Mouse (Mus musculus) embryonic facial prominence, embryonic 15.5 days (tissue): ENCODE results near the gene Snap91. TPM values are rescaled to one million over a fixed set of nuclear protein-coding genes. Genes with fewer than 3 reads are reported as not detected.

Experiments
- ATAC-seq: fragments of 200-750 bp; cut with Nextera tagmentation; 2 replicates; pipeline ENCODE4 v1.8.0; 2017; ENCODE audit warnings: low read depth, moderate TSS enrichment; ENCODE audit not compliant: insufficient number of reproducible peaks, low FRiP score, low TSS enrichment
- H3K27ac ChIP-seq: fragments of 300-500 bp; sonication (generic); replicated peaks from 2 replicates; pipeline ENCODE4 v1.5.1; 2015; ENCODE audit warnings: mild to moderate bottlenecking, inconsistent platforms
- H3K27me3 ChIP-seq: fragments of 300-500 bp; sonication (generic); 2 replicates; pipeline ENCODE4 v1.6.1; 2015; ENCODE audit warnings: inconsistent platforms
- H3K36me3 ChIP-seq: fragments of 300-500 bp; sonication (generic); 2 replicates; pipeline ENCODE4 v1.6.1; 2015; ENCODE audit warnings: mild to moderate bottlenecking, inconsistent platforms
- H3K4me1 ChIP-seq: fragments of 300-500 bp; sonication (generic); 2 replicates; pipeline ENCODE4 v1.6.1; 2015; ENCODE audit warnings: inconsistent platforms
- H3K4me2 ChIP-seq: fragments of 300-500 bp; sonication (generic); replicated peaks from 2 replicates; pipeline ENCODE4 v1.6.1; 2015; ENCODE audit warnings: mild to moderate bottlenecking, inconsistent platforms
- H3K4me3 ChIP-seq: fragments of 300-500 bp; sonication (generic); replicated peaks from 2 replicates; pipeline ENCODE4 v1.5.1; 2015; ENCODE audit warnings: mild to moderate bottlenecking, inconsistent platforms
- H3K9ac ChIP-seq: fragments of 300-500 bp; sonication (generic); 2 replicates; pipeline ENCODE4 v1.6.1; 2015; ENCODE audit warnings: inconsistent platforms
- H3K9me3 ChIP-seq: fragments of 300-500 bp; sonication (generic); replicated peaks from 2 replicates; pipeline ENCODE4 v1.6.1; 2016; ENCODE audit warnings: inconsistent platforms
- WGBS: fragments of 180-500 bp; shearing (Covaris S2); methylation state at CpG from one replicate; pipeline ENCODE4 v1.1.7; 2015; 5-methylcytosine and 5-hydroxymethylcytosine counted together
- polyA plus RNA-seq: library from polyadenylated mRNA; unstranded; fragments of >200 nt; fragmentation: Nextera tagmentation; extraction: Ambion mirVana; gene quantifications from 2 replicates; pipeline ENCODE4 v1.2.1, GENCODE M21; 2015

The Snap91 gene
- polyA plus RNA-seq, 1 experiment from 2014 or later: 10.1 TPM

DNA sequence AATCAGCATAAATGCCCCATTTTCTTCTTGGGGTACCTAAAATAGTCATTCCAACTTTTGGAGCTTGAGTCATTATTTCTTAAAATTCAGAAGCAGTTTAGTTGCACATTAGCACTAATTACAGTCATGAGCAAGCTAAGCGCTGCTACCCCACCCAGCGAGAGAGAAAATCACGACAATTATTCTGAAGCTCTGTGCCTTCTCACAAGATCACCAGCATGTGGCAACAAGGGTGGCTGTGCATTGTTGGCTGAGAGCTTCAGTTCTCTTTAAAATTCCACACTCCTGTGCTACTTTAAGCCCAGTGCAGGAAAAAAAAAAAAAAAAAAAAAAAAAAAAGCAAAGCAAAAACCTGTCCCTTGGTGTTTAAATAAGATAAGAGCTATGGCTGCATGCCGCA lies 22.4 kb downstream of the Snap91 start:
- WGBS: 89% methylated on average over 4 of the region's 4 CpGs

DNA sequence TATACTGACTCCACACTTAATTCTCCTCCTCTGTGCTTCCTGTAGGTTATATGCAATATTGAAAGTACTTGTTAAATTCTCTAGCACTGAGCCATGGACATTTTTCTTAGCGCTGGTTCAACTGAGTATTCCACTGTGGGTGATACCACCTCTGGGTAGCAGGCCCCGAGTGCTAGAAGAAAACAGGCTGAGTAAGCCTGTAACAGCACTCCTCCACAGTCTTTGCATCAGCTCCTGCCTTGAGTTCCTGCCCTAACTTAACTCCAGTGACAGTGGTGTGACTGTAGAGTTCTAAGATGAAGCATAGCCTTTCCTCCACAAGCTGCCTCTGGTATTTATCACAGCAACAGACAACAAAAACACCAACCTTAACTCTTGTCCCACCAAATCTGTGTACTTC lies 22.8 kb downstream of the Snap91 start:
- Histone ChIP-seq H3K36me3 (no peaks in the 10 kb centered on the region), H3K4me1 (no peaks in the 10 kb centered on the region), H3K27ac (no peak overlapping the region), H3K9me3 (no peaks in the 10 kb centered on the region), H3K4me3 (no peak overlapping the region), H3K9ac (no peak overlapping the region), H3K27me3 (no peaks in the 10 kb centered on the region), H3K4me2 (no peak overlapping the region)
- 88% methylated on average over 2 of the region's 2 CpGs for WGBS
- no peak for ATAC-seq

More for the DNA sequence above, 22.4 kb downstream of the Snap91 start:
- Histone ChIP-seq H3K36me3 (no peaks in the 10 kb centered on the region), H3K9ac (no peak overlapping the region), H3K9me3 (no peaks in the 10 kb centered on the region), H3K4me1 (no peaks in the 10 kb centered on the region), H3K27ac (no peak overlapping the region), H3K4me2 (no peak overlapping the region), H3K27me3 (no peaks in the 10 kb centered on the region), H3K4me3 (no peak overlapping the region)
- no peak for ATAC-seq

DNA sequence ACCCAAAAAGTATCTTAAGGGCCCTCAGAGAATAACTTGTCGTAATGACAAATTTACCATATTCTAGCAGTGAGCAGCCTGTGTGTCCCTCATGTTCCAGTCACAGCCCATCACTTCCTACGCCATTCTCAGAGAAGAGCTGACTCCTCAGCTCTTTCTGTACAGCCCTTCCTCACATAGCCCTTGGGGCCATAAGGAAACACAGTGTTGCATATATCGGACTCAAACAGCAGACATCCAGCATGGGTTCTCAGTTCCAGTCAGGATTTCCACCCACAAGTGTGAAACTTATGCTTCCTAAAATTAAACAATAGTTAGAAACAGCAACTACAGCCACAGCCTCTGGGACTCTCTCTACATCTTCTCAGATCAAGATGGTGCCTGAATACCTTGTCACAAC lies 27.6 kb downstream of the Snap91 start:
- Histone ChIP-seq H3K4me2 (no peak overlapping the region), H3K27me3 (no peaks in the 10 kb centered on the region), H3K36me3 (no peaks in the 10 kb centered on the region), H3K9me3 (no peaks in the 10 kb centered on the region), H3K9ac (no peak overlapping the region), H3K4me1 (no peaks in the 10 kb centered on the region), H3K4me3 (no peak overlapping the region), H3K27ac (no peak overlapping the region)
- no peak for ATAC-seq
- WGBS: 93% methylated on average over 3 of the region's 3 CpGs

- H3K27ac ChIP-seq: no peak overlapping the region
- H3K4me3 ChIP-seq: no peak overlapping the region
- H3K27me3 ChIP-seq: no peaks in the 10 kb centered on the region
- no peaks in the 10 kb centered on the region for H3K9me3 ChIP-seq
- H3K36me3 ChIP-seq: no peaks in the 10 kb centered on the region
- no peak for ATAC-seq
- H3K4me1 ChIP-seq: no peaks in the 10 kb centered on the region
- 87% methylated on average over 5 of the region's 5 CpGs for WGBS
- H3K4me2 ChIP-seq: no peak overlapping the region
- H3K9ac ChIP-seq: no peak overlapping the region
Measured at GRCm38 (mm10) chr9:86851689-86852088, 28.8 kb downstream of the Snap91 start.

- Histone ChIP-seq H3K27ac (no peak overlapping the region), H3K4me2 (no peak overlapping the region), H3K9me3 (no peaks in the 10 kb centered on the region), H3K4me1 (no peaks in the 10 kb centered on the region), H3K9ac (no peak overlapping the region), H3K36me3 (no peaks in the 10 kb centered on the region), H3K27me3 (no peaks in the 10 kb centered on the region), H3K4me3 (no peak overlapping the region)
- no peak for ATAC-seq
- WGBS: 64% methylated on average over 3 of the region's 3 CpGs
Measured at GRCm38 (mm10) chr9:86850452-86851207, 29.8 kb downstream of the Snap91 start.

GRCm38 (mm10) chr9:86843747-86844353 lies 36.6 kb downstream of the Snap91 start:
- Histone ChIP-seq H3K4me1 (no peaks in the 10 kb centered on the region), H3K36me3 (no peaks in the 10 kb centered on the region), H3K9ac (no peak overlapping the region), H3K4me2 (no peak overlapping the region), H3K27ac (no peak overlapping the region), H3K4me3 (no peak overlapping the region), H3K9me3 (no peaks in the 10 kb centered on the region), H3K27me3 (no peaks in the 10 kb centered on the region)
- 73% methylated on average over 5 of the region's 5 CpGs for WGBS
- ATAC-seq: no peak

GRCm38 (mm10) chr9:86829792-86830191 lies 50.7 kb downstream of the Snap91 start:
- no peak for ATAC-seq
- Histone ChIP-seq H3K27ac (no peak overlapping the region), H3K4me2 (no peak overlapping the region), H3K36me3 (no peaks in the 10 kb centered on the region), H3K27me3 (no peaks in the 10 kb centered on the region), H3K4me1 (no peaks in the 10 kb centered on the region), H3K4me3 (no peak overlapping the region), H3K9me3 (no peaks in the 10 kb centered on the region), H3K9ac (no peak overlapping the region)
- WGBS: 68% methylated on average over 2 of the region's 2 CpGs

DNA sequence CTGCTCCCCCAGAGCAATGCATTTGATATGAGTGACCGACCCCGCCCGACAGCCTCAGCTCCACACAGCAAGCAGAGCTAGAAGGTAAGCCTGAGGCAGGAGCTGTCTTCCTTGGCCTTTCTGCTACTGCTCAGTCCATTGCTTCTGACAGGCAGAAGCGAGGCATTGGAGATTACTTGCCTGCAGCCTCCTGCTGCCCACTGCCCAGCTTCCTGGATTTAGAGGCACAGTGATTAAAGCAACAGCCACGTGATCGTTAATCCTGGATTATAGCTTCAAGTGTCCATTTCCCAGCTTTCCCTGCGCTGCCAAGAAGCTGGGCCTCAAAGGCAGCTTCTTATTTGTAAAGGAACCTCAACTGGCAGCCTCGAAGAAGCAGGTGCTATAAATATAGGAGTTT lies 51.4 kb downstream of the Snap91 start:
- H3K27me3 ChIP-seq: no peaks in the 10 kb centered on the region
- no peaks in the 10 kb centered on the region for H3K9me3 ChIP-seq
- no peak overlapping the region for H3K27ac ChIP-seq
- WGBS: 47% methylated on average over 8 of the region's 8 CpGs
- no peak overlapping the region for H3K9ac ChIP-seq
- H3K4me1 ChIP-seq: no peaks in the 10 kb centered on the region
- no peak overlapping the region for H3K4me3 ChIP-seq
- no peak for ATAC-seq
- no peak overlapping the region for H3K4me2 ChIP-seq
- H3K36me3 ChIP-seq: no peaks in the 10 kb centered on the region

- Histone ChIP-seq H3K9ac (no peak overlapping the region), H3K9me3 (no peaks in the 10 kb centered on the region), H3K36me3 (no peaks in the 10 kb centered on the region), H3K27me3 (no peaks in the 10 kb centered on the region), H3K27ac (no peak overlapping the region), H3K4me3 (no peak overlapping the region), H3K4me1 (no peaks in the 10 kb centered on the region), H3K4me2 (no peak overlapping the region)
- WGBS: 73% methylated on average over 5 of the region's 5 CpGs
- no peak for ATAC-seq
Measured at GRCm38 (mm10) chr9:86819366-86819765, 61.1 kb downstream of the Snap91 start.

DNA sequence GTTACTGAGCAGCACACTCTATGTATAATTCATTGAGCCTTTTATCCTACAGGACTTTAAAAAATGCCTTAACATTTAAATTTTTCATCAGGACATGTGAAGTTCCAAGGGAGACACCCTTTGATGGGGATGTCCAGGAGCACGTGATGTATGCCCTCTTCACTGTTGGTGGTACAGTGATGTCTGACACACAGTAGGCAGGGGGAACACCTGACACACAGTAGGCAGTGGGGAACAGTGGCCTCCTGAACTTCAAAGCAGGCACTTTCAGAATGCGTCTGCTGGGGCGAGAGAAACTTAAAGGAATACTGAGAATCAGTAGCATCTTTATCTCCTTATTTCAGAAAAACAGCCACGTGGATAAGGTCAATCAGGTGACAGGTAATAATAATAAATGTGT lies 62.8 kb downstream of the Snap91 start:
- no peaks in the 10 kb centered on the region for H3K4me1 ChIP-seq
- H3K27ac ChIP-seq: no peak overlapping the region
- no peak overlapping the region for H3K4me3 ChIP-seq
- WGBS: 71% methylated on average over 4 of the region's 4 CpGs
- no peaks in the 10 kb centered on the region for H3K9me3 ChIP-seq
- H3K36me3 ChIP-seq: no peaks in the 10 kb centered on the region
- no peak overlapping the region for H3K4me2 ChIP-seq
- ATAC-seq: no peak
- H3K9ac ChIP-seq: no peak overlapping the region
- H3K27me3 ChIP-seq: no peaks in the 10 kb centered on the region

DNA sequence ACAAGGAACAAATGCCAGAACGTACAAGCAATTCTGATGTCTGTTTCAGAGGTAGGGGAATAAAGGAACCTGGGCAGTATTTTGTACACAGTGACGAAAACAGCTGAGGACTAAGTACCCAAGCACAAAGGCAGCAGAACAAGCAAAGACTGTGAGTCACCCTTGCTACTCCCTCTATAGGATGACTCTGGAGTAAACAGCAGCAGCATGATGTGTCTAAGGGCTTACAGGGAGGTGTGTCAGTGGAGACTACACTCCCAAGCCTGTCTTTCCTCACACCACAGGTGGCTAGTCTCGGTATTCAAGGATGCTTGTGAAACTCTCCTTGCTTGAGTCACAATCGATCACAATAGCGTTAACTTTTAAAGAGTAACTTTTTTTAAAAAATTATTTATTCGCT lies 66.1 kb downstream of the Snap91 start:
- no peak overlapping the region for H3K4me3 ChIP-seq
- H3K36me3 ChIP-seq: no peaks in the 10 kb centered on the region
- no peaks in the 10 kb centered on the region for H3K27me3 ChIP-seq
- no peaks in the 10 kb centered on the region for H3K9me3 ChIP-seq
- no peak for ATAC-seq
- no peak overlapping the region for H3K4me2 ChIP-seq
- H3K4me1 ChIP-seq: no peaks in the 10 kb centered on the region
- H3K27ac ChIP-seq: no peak overlapping the region
- WGBS: 71% methylated on average over 6 of the region's 6 CpGs
- H3K9ac ChIP-seq: no peak overlapping the region

GRCm38 (mm10) chr9:86813327-86813726 lies 67.1 kb downstream of the Snap91 start:
- no peaks in the 10 kb centered on the region for H3K27me3 ChIP-seq
- no peak overlapping the region for H3K27ac ChIP-seq
- no peak overlapping the region for H3K4me3 ChIP-seq
- H3K4me2 ChIP-seq: no peak overlapping the region
- no peaks in the 10 kb centered on the region for H3K4me1 ChIP-seq
- no peak overlapping the region for H3K9ac ChIP-seq
- no peaks in the 10 kb centered on the region for H3K9me3 ChIP-seq
- ATAC-seq: no peak
- H3K36me3 ChIP-seq: no peaks in the 10 kb centered on the region
- 15% methylated on average over 5 of the region's 5 CpGs for WGBS
